Mouse (Mus musculus) forebrain, embryonic 13.5 days (tissue): ENCODE results near the gene Supt6. TPM values are rescaled to one million over a fixed set of nuclear protein-coding genes. Genes with fewer than 3 reads are reported as not detected.
"Not testable (repeated sequence)": the region's sequence is repeated elsewhere in the genome, so short reads cannot be mapped to it uniquely, and the experiment has no call there.

Experiments used
- ATAC-seq: fragments of 200-750 bp; cut with Nextera tagmentation; 2 replicates; pipeline ENCODE4 v1.8.0; 2017
- H3K27ac ChIP-seq: fragments of 300-500 bp; sonication (generic); 2 replicates; pipeline ENCODE4 v1.5.1; 2015; ENCODE audit warnings: inconsistent platforms, mild to moderate bottlenecking, moderate library complexity
- H3K27me3 ChIP-seq: fragments of 300-500 bp; sonication (generic); 2 replicates; pipeline ENCODE4 v1.6.1; 2015; ENCODE audit warnings: mild to moderate bottlenecking, inconsistent platforms
- H3K36me3 ChIP-seq: fragments of 300-500 bp; sonication (generic); 2 replicates; pipeline ENCODE4 v1.6.1; 2015; ENCODE audit warnings: mild to moderate bottlenecking, inconsistent platforms; ENCODE audit not compliant: poor library complexity, severe bottlenecking
- H3K4me1 ChIP-seq: fragments of 300-500 bp; sonication (generic); 2 replicates; pipeline ENCODE4 v1.6.1; 2015; ENCODE audit warnings: inconsistent platforms
- H3K4me2 ChIP-seq: fragments of 300-500 bp; sonication (generic); 2 replicates; pipeline ENCODE4 v1.6.1; 2015; ENCODE audit warnings: inconsistent platforms, mild to moderate bottlenecking, moderate library complexity
- H3K4me3 ChIP-seq: fragments of 300-500 bp; sonication (generic); 2 replicates; pipeline ENCODE4 v1.5.1; 2015; ENCODE audit warnings: mild to moderate bottlenecking, inconsistent platforms
- H3K9ac ChIP-seq: fragments of 300-500 bp; sonication (generic); 2 replicates; pipeline ENCODE4 v1.6.1; 2015; ENCODE audit warnings: mild to moderate bottlenecking, inconsistent platforms
- H3K9me3 ChIP-seq: fragments of 300-500 bp; sonication (generic); replicated peaks from 2 replicates; pipeline ENCODE4 v1.6.1; 2016; ENCODE audit warnings: inconsistent platforms
- WGBS: fragments of 180-500 bp; shearing (Covaris S2); methylation state at CpG from one replicate; pipeline ENCODE4 v1.1.7; 2015; 5-methylcytosine and 5-hydroxymethylcytosine counted together
- polyA plus RNA-seq: library from polyadenylated mRNA; unstranded; fragments of >200 nt; fragmentation: Nextera tagmentation; extraction: Ambion mirVana; gene quantifications from 2 replicates; pipeline ENCODE4 v1.2.1, GENCODE M21; 2015

The Supt6 gene
- polyA plus RNA-seq, 1 experiment from 2014 or later: 24.9 TPM

GRCm38 (mm10) chr11:78190041-78190440 is 55.7 kb downstream of the Supt6 start:
- Histone ChIP-seq H3K36me3 (peaks cover 33% of the 10 kb centered on the region), H3K27ac (peak overlapping the region; percentile 94), H3K27me3 (no peaks in the 10 kb centered on the region), H3K9ac (no peak overlapping the region), H3K4me2 (peak overlapping the region; percentile 65), H3K4me1 (peaks cover 26% of the 10 kb centered on the region), H3K4me3 (peak overlapping the region; percentile 60), H3K9me3 (no peaks in the 10 kb centered on the region)
- 75% methylated on average over 6 of the region's 6 CpGs for whole genome bisulfite sequencing
- ATAC-seq: no peak

- Histone ChIP-seq H3K36me3 (peaks cover 33% of the 10 kb centered on the region), H3K27me3 (no peaks in the 10 kb centered on the region), H3K4me1 (peaks cover 20% of the 10 kb centered on the region), H3K4me2 (peak overlapping the region; percentile 65), H3K27ac (peak overlapping the region; percentile 94), H3K9ac (peak overlapping the region; percentile 82), H3K4me3 (peak overlapping the region; percentile 60), H3K9me3 (no peaks in the 10 kb centered on the region)
- ATAC-seq: peak; percentile 85
- under 1% methylated on average over 41 of the region's 42 CpGs for WGBS
Measured at GRCm38 (mm10) chr11:78189234-78190040, 56.4 kb downstream of the Supt6 start.

DNA sequence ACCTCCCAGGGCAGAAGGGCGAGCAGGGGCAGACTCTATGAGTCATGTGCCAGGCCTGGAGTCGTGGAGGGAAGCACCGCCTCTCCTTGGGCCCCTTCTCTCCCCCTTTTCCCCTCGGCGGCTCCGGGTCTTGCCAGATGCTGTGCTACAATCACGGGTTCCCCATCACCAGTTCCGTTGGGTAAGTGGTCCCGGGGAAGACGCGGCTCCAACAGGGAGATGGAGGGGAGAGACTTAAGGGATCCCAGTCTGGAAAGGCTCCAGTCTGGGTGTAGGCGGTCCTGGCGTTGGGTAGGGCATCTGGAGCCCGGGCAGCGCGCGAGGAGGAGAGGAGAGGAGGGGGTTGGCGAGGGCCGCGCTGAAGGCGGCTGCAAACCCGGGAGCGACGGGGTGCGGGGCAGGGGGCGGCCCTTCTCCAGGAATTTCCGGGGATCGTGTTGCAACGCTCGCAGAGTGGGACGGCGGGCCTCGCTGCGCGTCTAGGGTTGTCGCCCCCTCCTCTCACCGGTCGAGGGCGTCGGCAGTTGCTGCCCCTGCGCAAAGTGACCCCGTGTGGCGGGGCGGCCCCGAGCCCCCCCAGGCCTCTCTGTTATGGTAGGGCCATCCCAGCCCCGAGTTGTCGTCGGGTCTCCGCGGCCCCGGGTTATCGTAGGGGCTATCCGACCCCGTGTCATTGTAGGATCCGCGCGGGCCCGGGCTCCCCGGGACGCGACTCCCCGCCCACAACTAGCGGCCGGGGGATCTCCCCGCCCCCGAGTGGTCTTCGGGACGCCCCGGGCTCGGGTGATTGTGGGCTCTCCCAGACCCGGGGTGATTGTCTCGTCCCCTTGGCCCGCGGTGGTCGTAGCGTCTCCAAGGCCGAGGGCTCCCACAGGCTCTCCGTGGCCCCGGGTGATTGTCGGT is 57.2 kb downstream of the Supt6 start, which contains the start of gene Rab34:
Rab34 (plus strand) TSS at position 100 of the 903 bp plus-strand sequence.
- Histone ChIP-seq H3K9ac (peak within 1 kb of the TSS; percentile 82), H3K4me3 (peak within 1 kb of the TSS; percentile 60), H3K4me1 (peaks cover 21% of the 10 kb centered on the region), H3K4me2 (peak within 1 kb of the TSS; percentile 65), H3K36me3 (peaks cover 33% of the 10 kb centered on the region), H3K27me3 (no peaks in the 10 kb centered on the region), H3K27ac (peak within 1 kb of the TSS; percentile 94), H3K9me3 (no peaks in the 10 kb centered on the region)
- WGBS: under 1% methylated on average over 78 of the region's 80 CpGs
- peak; percentile 83 for ATAC-seq

DNA sequence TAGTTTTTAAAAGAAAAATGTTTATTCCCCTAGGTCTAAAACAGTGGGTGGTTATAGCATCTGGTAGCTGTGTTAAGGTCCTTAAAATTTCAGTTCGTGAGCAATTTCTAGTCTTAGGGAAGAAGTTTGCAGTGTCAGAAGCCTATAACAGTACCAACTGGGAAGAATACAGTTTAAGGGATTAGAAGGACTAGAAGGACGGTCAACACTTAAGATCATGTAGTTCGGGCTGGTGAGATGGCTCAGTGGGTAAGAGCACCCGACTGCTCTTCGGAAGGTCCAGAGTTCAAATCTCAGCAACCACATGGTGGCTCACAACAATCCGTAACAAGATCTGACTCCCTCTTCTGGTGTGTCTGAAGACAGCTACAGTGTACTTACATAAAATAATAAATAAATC is 61.1 kb downstream of the Supt6 start:
- H3K4me3 ChIP-seq, ATAC-seq, H3K9me3 ChIP-seq, H3K9ac ChIP-seq, H3K27ac ChIP-seq, H3K27me3 ChIP-seq, H3K4me2 ChIP-seq: not testable (repeated sequence)
- peaks cover 26% of the 10 kb centered on the region for H3K36me3 ChIP-seq
- WGBS: 97% methylated on average over 6 of the region's 6 CpGs
- peaks cover 40% of the 10 kb centered on the region for H3K4me1 ChIP-seq

DNA sequence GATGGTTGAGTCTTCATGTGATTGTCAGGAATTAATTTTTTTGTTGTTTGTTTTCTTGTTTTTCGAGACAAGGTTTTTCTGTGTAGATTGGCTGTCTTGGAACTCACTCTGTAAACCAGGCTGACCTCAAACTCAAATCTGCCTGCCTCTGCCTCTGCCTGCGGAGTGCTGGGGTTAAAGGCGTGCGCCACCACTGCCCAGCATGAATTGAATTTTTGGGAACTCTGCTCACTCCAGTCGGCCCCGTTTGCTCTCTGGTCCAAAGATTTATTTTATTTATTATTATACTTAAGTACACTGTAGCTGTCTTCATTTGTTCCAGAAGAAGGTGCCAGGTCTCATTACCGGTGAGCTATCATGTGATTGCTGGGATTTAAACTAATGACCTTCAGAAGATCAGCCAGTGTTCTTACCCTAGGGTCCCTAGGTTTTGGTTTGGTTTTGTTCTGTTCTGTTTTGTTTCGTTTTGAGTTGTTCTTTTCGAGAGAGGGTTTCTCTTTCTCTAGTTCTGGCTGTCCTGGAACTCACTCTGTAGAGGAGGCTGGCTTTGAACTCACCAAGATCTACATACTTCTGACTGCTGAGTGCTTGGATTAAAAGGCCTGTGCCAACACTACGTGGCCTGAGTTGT is 61.8 kb downstream of the Supt6 start:
- 52% methylated on average over 10 of the region's 10 CpGs for WGBS
- H3K4me1 ChIP-seq: peaks cover 44% of the 10 kb centered on the region
- ATAC-seq: peak; percentile 3; the same call in 1 of the 2 replicates
- peak overlapping the region; percentile 92 for H3K4me3 ChIP-seq
- no peaks in the 10 kb centered on the region for H3K27me3 ChIP-seq
- no peaks in the 10 kb centered on the region for H3K9me3 ChIP-seq
- peak overlapping the region; percentile 26; the same call in 1 of the 2 replicates for H3K27ac ChIP-seq
- peaks cover 32% of the 10 kb centered on the region for H3K36me3 ChIP-seq
- no peak overlapping the region for H3K9ac ChIP-seq
- H3K4me2 ChIP-seq: peak overlapping the region; percentile 47

- H3K4me2 ChIP-seq: peak within 1 kb of the TSS; percentile 74
- peak within 1 kb of the TSS; percentile 92 for H3K4me3 ChIP-seq
- H3K36me3 ChIP-seq: peaks cover 32% of the 10 kb centered on the region
- H3K27me3 ChIP-seq: no peaks in the 10 kb centered on the region
- H3K27ac ChIP-seq: peak within 1 kb of the TSS; percentile 93
- H3K4me1 ChIP-seq: peaks cover 52% of the 10 kb centered on the region
- ATAC-seq: peak; percentile 95
- under 1% methylated on average over 38 of the region's 38 CpGs for WGBS
- no peaks in the 10 kb centered on the region for H3K9me3 ChIP-seq
- H3K9ac ChIP-seq: peak within 1 kb of the TSS; percentile 91
Measured at GRCm38 (mm10) chr11:78182961-78183844, 62.6 kb downstream of the Supt6 start, which contains the start of gene Rpl23a. TSS of gene Rpl23a (minus strand) at chr11:78183584.

- WGBS: 9% methylated on average over 7 of the region's 7 CpGs
- Histone ChIP-seq H3K27ac (peak overlapping the region; percentile 93; the same call in 1 of the 2 replicates), H3K9me3 (no peaks in the 10 kb centered on the region), H3K9ac (peak overlapping the region; percentile 91), H3K4me3 (peak overlapping the region; percentile 92), H3K4me2 (peak overlapping the region; percentile 74), H3K4me1 (peaks cover 53% of the 10 kb centered on the region), H3K27me3 (no peaks in the 10 kb centered on the region), H3K36me3 (peaks cover 32% of the 10 kb centered on the region)
- ATAC-seq: no peak
Measured at GRCm38 (mm10) chr11:78182450-78182849, 63.3 kb downstream of the Supt6 start.

DNA sequence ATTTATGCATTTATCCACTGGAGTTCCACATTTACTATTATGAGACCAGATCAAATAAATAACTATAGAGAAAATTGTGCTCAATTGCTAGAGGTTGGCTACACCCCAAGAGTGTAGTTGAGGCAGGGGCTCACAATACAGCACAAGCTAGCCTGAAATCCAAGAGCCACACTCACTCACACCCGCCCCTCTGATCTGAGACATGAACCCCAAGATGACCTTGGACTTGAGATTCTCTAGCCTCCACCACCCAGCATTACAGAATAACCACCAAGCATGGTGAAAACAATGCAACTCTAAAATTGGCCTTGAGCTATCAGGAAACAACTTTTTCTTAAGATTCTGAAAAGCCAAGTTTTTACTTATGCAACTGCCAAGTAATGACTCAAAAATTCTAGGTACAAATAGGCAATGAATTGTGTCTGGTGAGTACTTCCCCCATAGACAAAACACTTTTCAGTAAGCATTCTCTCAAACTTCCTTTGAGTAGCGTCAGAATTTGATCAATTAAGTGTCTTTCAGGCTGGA is 63.9 kb downstream of the Supt6 start:
- Histone ChIP-seq H3K4me1 (peaks cover 59% of the 10 kb centered on the region), H3K4me3 (peak overlapping the region; percentile 92), H3K27me3 (no peaks in the 10 kb centered on the region), H3K9ac (peak overlapping the region; percentile 91), H3K36me3 (peaks cover 32% of the 10 kb centered on the region), H3K27ac (no peak overlapping the region), H3K4me2 (peak overlapping the region; percentile 74), H3K9me3 (no peaks in the 10 kb centered on the region)
- ATAC-seq: no peak
- 50% methylated on average over 2 of the region's 2 CpGs for WGBS

GRCm38 (mm10) chr11:78180081-78180761 is 65.6 kb downstream of the Supt6 start:
- no peaks in the 10 kb centered on the region for H3K27me3 ChIP-seq
- H3K27ac ChIP-seq: no peak overlapping the region
- H3K36me3 ChIP-seq: peaks cover 32% of the 10 kb centered on the region
- ATAC-seq: no peak
- no peak overlapping the region for H3K9ac ChIP-seq
- H3K9me3 ChIP-seq: no peaks in the 10 kb centered on the region
- H3K4me3 ChIP-seq: no peak overlapping the region
- H3K4me2 ChIP-seq: 0 out of 2 replicates have a peak overlapping the region, but pooled peaks have one; percentile 4
- peaks cover 67% of the 10 kb centered on the region for H3K4me1 ChIP-seq
- 78% methylated on average over 6 of the region's 6 CpGs for WGBS

DNA sequence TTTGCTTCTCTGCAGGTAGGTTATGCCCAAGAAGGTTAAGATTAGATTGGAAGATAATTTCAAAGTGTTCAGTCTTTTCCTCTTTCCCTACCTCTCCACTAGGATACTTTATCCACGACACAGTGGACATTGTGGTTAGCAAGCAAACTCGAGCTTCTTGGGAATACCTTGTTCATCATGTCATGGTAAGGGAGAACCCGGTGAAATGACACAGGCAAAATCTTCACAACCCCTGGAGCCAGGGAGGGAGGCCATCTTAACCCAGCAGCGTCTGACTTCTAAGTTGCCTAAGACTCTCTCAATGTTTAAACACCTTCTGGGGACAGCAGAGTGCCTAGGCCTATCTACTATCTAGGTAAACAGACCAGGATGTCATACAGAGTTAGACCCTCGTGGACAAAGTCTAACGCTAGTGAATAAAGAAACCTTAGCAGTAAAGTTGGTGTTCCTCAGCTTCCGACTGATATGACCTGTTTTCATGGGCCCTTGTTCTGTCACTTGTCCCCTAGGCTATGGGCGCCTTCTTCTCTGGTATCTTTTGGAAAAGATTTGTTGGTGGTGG is 66.3 kb downstream of the Supt6 start:
- WGBS: 37% methylated on average over 8 of the region's 8 CpGs
- H3K27ac ChIP-seq: peak overlapping the region; percentile 36; the same call in 1 of the 2 replicates
- ATAC-seq: no peak
- peak overlapping the region; percentile 74 for H3K9ac ChIP-seq
- H3K36me3 ChIP-seq: peaks cover 32% of the 10 kb centered on the region
- no peaks in the 10 kb centered on the region for H3K9me3 ChIP-seq
- no peaks in the 10 kb centered on the region for H3K27me3 ChIP-seq
- H3K4me3 ChIP-seq: peak overlapping the region; percentile 61
- peak overlapping the region; percentile 86 for H3K4me2 ChIP-seq
- H3K4me1 ChIP-seq: peaks cover 67% of the 10 kb centered on the region
